Mouse (Mus musculus) liver, embryonic 14.5 days (tissue): ENCODE measurements around the gene Anks1. TPM values are rescaled to one million over a fixed set of nuclear protein-coding genes. Genes with fewer than 3 reads are reported as not detected.

Experiments used
- ATAC-seq: fragments of 200-750 bp; cut with Nextera tagmentation; 2 replicates; pipeline ENCODE4 v1.8.0; 2017; ENCODE audit warnings: moderate number of reproducible peaks, mild to moderate bottlenecking, moderate library complexity; ENCODE audit not compliant: insufficient read depth
- DNase-seq, 3 experiments: peaks; one replicate each; pipeline ENCODE4 v3.0.0-alpha.2; 2012 to 2013; ENCODE audit warnings: low read depth in 3 of 3, low spot score in 3 of 3
- H3K27ac ChIP-seq: fragments of 300-500 bp; sonication (generic); 2 replicates; pipeline ENCODE4 v1.5.1; 2014; ENCODE audit warnings: moderate library complexity, mild to moderate bottlenecking, control low read depth, inconsistent platforms
- H3K27me3 ChIP-seq: fragments of 300-500 bp; sonication (generic); 2 replicates; pipeline ENCODE4 v1.6.1; 2014; ENCODE audit warnings: mild to moderate bottlenecking, low read length, moderate library complexity; ENCODE audit not compliant: control insufficient read depth, insufficient read depth
- H3K36me3 ChIP-seq: fragments of 300-500 bp; sonication (generic); replicated peaks from 2 replicates; pipeline ENCODE4 v1.6.1; 2014; ENCODE audit warnings: low read depth; ENCODE audit not compliant: control insufficient read depth, insufficient read depth
- H3K4me1 ChIP-seq, 2 experiments: fragments of 200-500 bp in 1 of 2; fragments of 300-500 bp in 1 of 2; sonication (generic) in 1 of 2; replicated peaks; 2 replicates each; pipeline ENCODE4 v1.6.1; 2012 to 2014; ENCODE audit warnings: antibody characterized with exemption in 1 of 2, inconsistent platforms in 1 of 2, low read length in 1 of 2; ENCODE audit not compliant: control insufficient read depth in 2 of 2, insufficient read depth in 2 of 2
- H3K4me2 ChIP-seq: fragments of 300-500 bp; sonication (generic); 2 replicates; pipeline ENCODE4 v1.6.1; 2014; ENCODE audit warnings: low read depth, mild to moderate bottlenecking, control low read depth, moderate library complexity
- H3K4me3 ChIP-seq, 2 experiments: fragments of 200-500 bp in 1 of 2; fragments of 300-500 bp in 1 of 2; sonication (generic) in 1 of 2; 2 replicates each; pipeline ENCODE4 v1.5.1; 2012 to 2014; ENCODE audit warnings: low read depth in 2 of 2, low read length in 2 of 2, mild to moderate bottlenecking in 2 of 2, control low read depth in 1 of 2, inconsistent platforms in 1 of 2, moderate library complexity in 1 of 2; ENCODE audit not compliant: insufficient read depth in 1 of 2
- H3K9ac ChIP-seq: fragments of 300-500 bp; sonication (generic); replicated peaks from 2 replicates; pipeline ENCODE4 v1.6.1; 2014; ENCODE audit warnings: mild to moderate bottlenecking, control low read depth, moderate library complexity
- H3K9me3 ChIP-seq: fragments of 300-500 bp; sonication (generic); 2 replicates; pipeline ENCODE4 v1.6.1; 2016; ENCODE audit warnings: low read length, mixed read lengths; ENCODE audit not compliant: control insufficient read depth
- CTCF ChIP-seq: IDR thresholded peaks from 2 replicates; pipeline ENCODE4 v1.5.1; 2016; ENCODE audit warnings: antibody characterized with exemption, low read depth, control low read depth
- EP300 ChIP-seq: IDR thresholded peaks from 2 replicates; pipeline ENCODE4 v1.6.1; 2016; ENCODE audit warnings: antibody characterized with exemption, low read depth
- WGBS: fragments of 180-500 bp; shearing (Covaris S2); extraction: QIAGEN DNeasy Blood & Tissue Kit; methylation state at CpG from one replicate; pipeline ENCODE4 v1.1.7; 2014; ENCODE audit not compliant: insufficient replicate concordance; 5-methylcytosine and 5-hydroxymethylcytosine counted together
- polyA plus RNA-seq, 2 experiments: library from polyadenylated mRNA; depleted of rRNA in 1 of 2; stranded (reverse) in 1 of 2; unstranded in 1 of 2; fragments of >200 nt; fragmentation: Nextera tagmentation in 1 of 2; extraction: Ambion mirVana in 1 of 2; gene quantifications; 2 replicates each; pipeline versions ENCODE4 v1.2.1 to v1.2.3; 2012 to 2014

Anks1 gene
- polyA plus RNA-seq, 2 experiments = 2.4 to 5.3 TPM

- no peaks in the 10 kb centered on the region for H3K9me3 ChIP-seq
- H3K27me3 ChIP-seq = no peaks in the 10 kb centered on the region
- TF ChIP-seq CTCF (no peak), EP300 (no peak)
- no peak overlapping the region for H3K4me2 ChIP-seq
- no peaks in the 10 kb centered on the region for H3K36me3 ChIP-seq
- H3K9ac ChIP-seq = no peak overlapping the region
- H3K4me3 ChIP-seq = no peak overlapping the region
- H3K4me1 ChIP-seq = peaks cover 0 to 2% of the 10 kb centered on the region in 2 experiments; a peak in 1 of 4 replicates
- ATAC-seq (no peak), DNase-seq (no peak)
- WGBS = 75% methylated on average over 4 of the region's 4 CpGs
- no peak overlapping the region for H3K27ac ChIP-seq
Measured at GRCm38 (mm10) chr17:27937054-27937615, 28.0 kb downstream of the Anks1 start.

- DNase-seq = no peak
Measured at GRCm38 (mm10) chr17:27938121-27938754, 29.1 kb downstream of the Anks1 start.

GRCm38 (mm10) chr17:27939028-27939427, 29.9 kb downstream of the Anks1 start:
- Histone ChIP-seq H3K9me3 (no peaks in the 10 kb centered on the region), H3K4me2 (no peak overlapping the region), H3K4me1 (peaks cover 0 to 2% of the 10 kb centered on the region in 2 experiments; a peak in 1 of 4 replicates), H3K9ac (no peak overlapping the region), H3K27ac (no peak overlapping the region), H3K27me3 (no peaks in the 10 kb centered on the region), H3K4me3 (no peak overlapping the region), H3K36me3 (no peaks in the 10 kb centered on the region)
- no peak for TF ChIP-seq EP300
- no peak for TF ChIP-seq CTCF
- WGBS = 75% methylated on average over 5 of the region's 5 CpGs
- DNase-seq (no peak), ATAC-seq (no peak)

More at GRCm38 (mm10) chr17:27938121-27938754, 29.1 kb downstream of the Anks1 start:
- Histone ChIP-seq H3K27ac (no peak overlapping the region), H3K4me1 (peaks cover 0 to 2% of the 10 kb centered on the region in 2 experiments; a peak in 1 of 4 replicates), H3K4me2 (no peak overlapping the region), H3K9ac (no peak overlapping the region), H3K4me3 (no peak overlapping the region), H3K36me3 (no peaks in the 10 kb centered on the region), H3K9me3 (no peaks in the 10 kb centered on the region), H3K27me3 (no peaks in the 10 kb centered on the region)
- TF ChIP-seq EP300 (no peak), CTCF (no peak)
- ATAC-seq = no peak
- WGBS = 62% methylated on average over 12 of the region's 12 CpGs

- Histone ChIP-seq H3K4me3 (no peak overlapping the region), H3K27ac (no peak overlapping the region), H3K4me1 (peaks cover 0 to 2% of the 10 kb centered on the region in 2 experiments; a peak in 1 of 4 replicates), H3K27me3 (no peaks in the 10 kb centered on the region), H3K4me2 (no peak overlapping the region), H3K36me3 (no peaks in the 10 kb centered on the region), H3K9ac (no peak overlapping the region), H3K9me3 (no peaks in the 10 kb centered on the region)
- ATAC-seq (no peak), DNase-seq (no peak)
- TF ChIP-seq EP300 (no peak), CTCF (no peak)
- WGBS = 50% methylated on average over 4 of the region's 4 CpGs
Measured at GRCm38 (mm10) chr17:27940352-27940751, 31.2 kb downstream of the Anks1 start.

- no peak overlapping the region for H3K27ac ChIP-seq
Measured at GRCm38 (mm10) chr17:27941178-27941577, 32.1 kb downstream of the Anks1 start.

More at GRCm38 (mm10) chr17:27941178-27941577, 32.1 kb downstream of the Anks1 start:
- TF ChIP-seq CTCF (no peak), EP300 (no peak)
- DNase-seq = no peak
- Histone ChIP-seq H3K9me3 (no peaks in the 10 kb centered on the region), H3K4me1 (peaks cover 0 to 2% of the 10 kb centered on the region in 2 experiments; a peak in 1 of 4 replicates), H3K27me3 (no peaks in the 10 kb centered on the region), H3K9ac (no peak overlapping the region), H3K4me2 (no peak overlapping the region), H3K36me3 (no peaks in the 10 kb centered on the region), H3K4me3 (no peak overlapping the region)
- no peak for ATAC-seq
- 63% methylated on average over 5 of the region's 5 CpGs for WGBS
